In the genomic region with DNA sequence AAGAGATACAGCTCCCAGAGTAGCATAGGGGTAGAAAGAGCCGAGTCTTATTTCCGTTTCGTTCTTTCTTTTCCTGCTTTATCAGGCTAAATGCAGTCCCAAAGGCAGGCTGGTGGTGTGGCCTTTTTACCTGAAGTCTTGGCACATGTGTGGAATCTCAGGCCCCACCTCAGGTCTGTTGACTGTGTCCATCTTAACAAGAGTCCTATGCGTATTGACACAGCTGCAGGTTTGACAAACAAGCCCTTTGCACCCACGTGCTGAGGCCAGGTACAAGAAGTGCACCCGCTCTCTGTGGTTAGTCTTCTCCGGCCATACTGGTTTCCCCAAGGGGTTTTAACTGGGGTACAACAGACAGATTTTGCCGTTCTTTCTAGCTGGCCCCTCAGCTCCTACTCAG, we compare ENCODE assay signal across 17 mouse cellular contexts.
DNase-seq lines count a peak whose midpoint lies in the region; ATAC-seq and TF ChIP-seq lines count a peak whose summit lies in the region.
"Had no signal": no experiment of that assay in that cellular context is flagged by ENCODE, and none has a peak within 500 bp of the region (broad histone marks: within the 10 kb centered on the region; RNA-seq: fewer than 3 reads in every experiment).

No protein-coding gene starts in this region.

- no peaks in the 10 kb centered on the region for H3K9me3 ChIP-seq in liver, embryonic 15.5 days (replicated peaks)
- no peaks in the 10 kb centered on the region for H3K9me3 ChIP-seq in liver, embryonic 12.5 days (replicated peaks)
- no peaks in the 10 kb centered on the region for H3K9me3 ChIP-seq in midbrain, embryonic 16.5 days (replicated peaks; ENCODE audit: control insufficient read depth, low read length, poor library complexity, severe bottlenecking)
- H3K9me3 ChIP-seq: embryonic facial prominence, embryonic 10.5 days; forebrain, embryonic 15.5 days; heart, embryonic 13.5 days; limb, embryonic 12.5 days; midbrain, embryonic 15.5 days had no signal

- peak; percentile 66 for DNase-seq in lung, adult 2 months
- DNase-seq in lung, postnatal 36 days: peak; percentile 89
- DNase-seq in adipocyte (ENCODE audit: low spot score): no peak
- DNase-seq: adrenal gland, postnatal 14 days; B cell, adult 2 months; cerebellum, adult 18-20 months; heart, postnatal 4 days had no signal

- H3K27ac ChIP-seq in liver, embryonic 15.5 days (replicated peaks): no peak overlapping the region
- H3K27ac ChIP-seq in liver, embryonic 12.5 days: no peak overlapping the region
- no peak overlapping the region for H3K27ac ChIP-seq in midbrain, embryonic 16.5 days (ENCODE audit: low read length)
- H3K27ac ChIP-seq: embryonic facial prominence, embryonic 10.5 days; hindbrain, postnatal 0 days; limb, embryonic 12.5 days had no signal

- TF ChIP-seq CTCF in lung, adult 2 months (IDR thresholded peaks at IDR 0.05; ENCODE audit: insufficient read depth, low read length): no peak

- H3K4me3 ChIP-seq in liver, embryonic 15.5 days (replicated peaks): no peak overlapping the region
- H3K4me3 ChIP-seq in liver, embryonic 12.5 days: no peak overlapping the region
- H3K4me3 ChIP-seq in lung, adult 2 months (replicated peaks; ENCODE audit: extremely low read depth, low read depth, low read length): no peak overlapping the region
- no peak overlapping the region for H3K4me3 ChIP-seq in midbrain, embryonic 16.5 days (ENCODE audit: low read depth, low read length)
- H3K4me3 ChIP-seq: embryonic facial prominence, embryonic 10.5 days; forebrain, embryonic 15.5 days; heart, embryonic 13.5 days; limb, embryonic 12.5 days; midbrain, embryonic 15.5 days had no signal

- H3K4me2 ChIP-seq in liver, embryonic 15.5 days: no peak overlapping the region
- no peak overlapping the region for H3K4me2 ChIP-seq in liver, embryonic 12.5 days
- no peak overlapping the region for H3K4me2 ChIP-seq in midbrain, embryonic 16.5 days (ENCODE audit: low read length)
- H3K4me2 ChIP-seq: forebrain, embryonic 15.5 days; heart, embryonic 13.5 days; limb, embryonic 12.5 days; midbrain, embryonic 15.5 days had no signal

- no peak overlapping the region for H3K9ac ChIP-seq in liver, embryonic 15.5 days
- no peak overlapping the region for H3K9ac ChIP-seq in liver, embryonic 12.5 days
- no peak overlapping the region for H3K9ac ChIP-seq in midbrain, embryonic 16.5 days (ENCODE audit: low read depth, low read length)
- H3K9ac ChIP-seq: forebrain, embryonic 15.5 days; heart, embryonic 13.5 days; limb, embryonic 12.5 days; midbrain, embryonic 15.5 days had no signal

- peak; percentile 36; the same call in 1 of the 2 replicates for ATAC-seq in liver, embryonic 15.5 days (ENCODE audit: insufficient read depth)
- ATAC-seq in liver, embryonic 12.5 days: no peak
- no peak for ATAC-seq in inflammation-experienced regulatory T-cells, adult 6 months
- no peak for ATAC-seq in midbrain, embryonic 16.5 days
- ATAC-seq: hindbrain, postnatal 0 days; midbrain, embryonic 15.5 days had no signal

- peaks cover 21% of the 10 kb centered on the region for H3K4me1 ChIP-seq in liver, embryonic 15.5 days (replicated peaks)
- no peaks in the 10 kb centered on the region for H3K4me1 ChIP-seq in liver, embryonic 12.5 days
- peaks cover 20% of the 10 kb centered on the region for H3K4me1 ChIP-seq in lung, adult 2 months (ENCODE audit: control insufficient read depth, insufficient read depth, low read length)
- H3K4me1 ChIP-seq in midbrain, embryonic 16.5 days (ENCODE audit: control insufficient read depth, insufficient read depth, low read length): peaks cover 43% of the 10 kb centered on the region

- H3K36me3 ChIP-seq in liver, embryonic 15.5 days (replicated peaks): no peaks in the 10 kb centered on the region
- H3K36me3 ChIP-seq in liver, embryonic 12.5 days: no peaks in the 10 kb centered on the region
- no peaks in the 10 kb centered on the region for H3K36me3 ChIP-seq in midbrain, embryonic 16.5 days (ENCODE audit: control insufficient read depth, insufficient read depth, low read length)
- H3K36me3 ChIP-seq: embryonic facial prominence, embryonic 10.5 days; forebrain, embryonic 15.5 days; heart, embryonic 13.5 days; limb, embryonic 12.5 days; midbrain, embryonic 15.5 days had no signal

- TF ChIP-seq POLR2A in lung, adult 2 months (IDR thresholded peaks at IDR 0.05; ENCODE audit: borderline replicate concordance, extremely low read depth, low read depth, low read length): no peak

- 58% methylated on average over 8 of the region's 8 CpGs for WGBS in liver, embryonic 15.5 days (ENCODE audit: insufficient replicate concordance)
- 63% methylated on average over 8 of the region's 8 CpGs for WGBS in liver, embryonic 12.5 days (ENCODE audit: insufficient replicate concordance)
- WGBS in lung, adult 2 months: 72% methylated on average over 8 of the region's 8 CpGs
- WGBS in midbrain, embryonic 16.5 days: 92% methylated on average over 8 of the region's 8 CpGs

- no peaks in the 10 kb centered on the region for H3K27me3 ChIP-seq in liver, embryonic 15.5 days
- H3K27me3 ChIP-seq in liver, embryonic 12.5 days (replicated peaks): no peaks in the 10 kb centered on the region
- no peaks in the 10 kb centered on the region for H3K27me3 ChIP-seq in midbrain, embryonic 16.5 days (ENCODE audit: control insufficient read depth, insufficient read depth, low read depth, low read length)
- H3K27me3 ChIP-seq: forebrain, embryonic 15.5 days; heart, embryonic 13.5 days; limb, embryonic 12.5 days; midbrain, embryonic 15.5 days had no signal
